Mouse (Mus musculus) liver, postnatal 0 days (tissue): ENCODE measurements around the gene Klhl2.

Experiments used
- CTCF ChIP-seq: sonication (generic); IDR thresholded peaks from 2 replicates; pipeline ENCODE4 v1.5.1; 2016; ENCODE audit warnings: antibody characterized with exemption, low read depth
- EP300 ChIP-seq: IDR thresholded peaks from 2 replicates; pipeline ENCODE4 v1.6.1; 2016; ENCODE audit warnings: antibody characterized with exemption, low read depth, mild to moderate bottlenecking

DNA sequence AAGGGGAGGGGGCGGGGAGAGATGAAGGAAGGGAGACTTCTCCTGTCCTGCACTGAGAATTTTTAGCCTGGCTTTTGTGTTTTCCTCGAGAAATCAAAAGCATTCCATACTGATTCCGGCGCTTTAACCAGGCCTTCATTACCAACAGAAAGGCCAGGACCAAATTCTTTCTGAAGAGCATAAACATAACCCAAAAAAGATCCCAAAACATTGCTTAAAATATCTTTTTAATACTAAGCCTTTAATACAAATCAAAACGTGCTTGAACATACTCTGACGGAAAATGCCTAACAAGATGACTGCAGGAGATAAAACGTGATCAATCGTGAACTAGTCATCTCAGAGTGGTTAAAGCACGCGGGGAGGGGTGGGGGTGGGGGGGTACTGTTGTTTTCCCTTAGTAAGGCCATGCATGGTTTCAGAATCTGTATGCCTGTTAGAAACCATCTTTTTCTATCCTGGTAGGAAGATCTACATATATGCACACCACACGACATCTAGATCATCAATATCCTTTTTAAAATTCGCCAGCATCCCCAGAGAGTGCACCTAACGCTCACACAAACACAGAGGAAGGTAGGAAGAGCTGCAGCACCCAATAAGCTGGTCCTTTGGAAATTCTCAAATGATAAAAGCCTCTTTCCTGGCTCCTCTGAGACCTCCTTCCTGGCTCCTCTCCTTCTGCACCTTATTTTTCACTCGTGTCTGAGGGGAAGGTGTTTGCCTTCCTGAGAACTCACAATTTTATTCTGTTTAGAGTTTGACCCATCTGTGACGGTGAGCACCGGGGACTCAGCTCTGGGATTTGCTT lies 158.0 kb downstream of the Klhl2 start:
- TF ChIP-seq CTCF (no peak), EP300 (no peak)
